Mouse (Mus musculus) CD4-positive, CD25-positive, alpha-beta regulatory T cell, adult 9 weeks (primary cell): ENCODE measurements around the gene Stmn1. TPM values are rescaled to one million over a fixed set of nuclear protein-coding genes. Genes with fewer than 3 reads are reported as not detected.

Experiments
- polyA plus RNA-seq: library from polyadenylated mRNA; unstranded; fragments of 100-300 nt; shearing (Covaris generic); gene quantifications from one replicate; pipeline ENCODE4 v1.2.1, GENCODE M21; 2017

Stmn1 gene
- polyA plus RNA-seq = 77.2 TPM

GRCm38 (mm10) chr4:134468215-134468575 is at the start of gene Stmn1:
Stmn1 (plus strand) TSS chr4:134468320.

GRCm38 (mm10) chr4:134496595-134497210 is 28.6 kb downstream of the Stmn1 start, which contains the start of gene Paqr7:
Paqr7 (plus strand) TSS chr4:134496697.

GRCm38 (mm10) chr4:134510845-134511411 is 42.8 kb downstream of the Stmn1 start, which contains the start of gene Aunip:
Aunip (plus strand) TSS chr4:134510999.

Other genes starting within 250 kb of the Stmn1 start
- not detected for gene Catsper4, start 240.9 kb upstream of the Stmn1 start, polyA plus RNA-seq
- not detected for gene Cnksr1, start 229.9 kb upstream of the Stmn1 start, polyA plus RNA-seq
- 4.7 TPM for gene E130218I03Rik, start 224.7 kb upstream of the Stmn1 start, polyA plus RNA-seq
- gene Zfp593, start 222.7 kb upstream of the Stmn1 start, polyA plus RNA-seq = 12.8 TPM
- gene Gm30191, start 221.4 kb upstream of the Stmn1 start, polyA plus RNA-seq = not detected
- not detected for gene Grrp1, start 214.2 kb upstream of the Stmn1 start, polyA plus RNA-seq
- gene Pdik1l, start 180.4 kb upstream of the Stmn1 start, polyA plus RNA-seq = 22.7 TPM
- not detected for gene Trim63, start 153.2 kb upstream of the Stmn1 start, polyA plus RNA-seq
- gene Slc30a2, start 125.1 kb upstream of the Stmn1 start, polyA plus RNA-seq = 0.52 TPM
- gene Extl1, start 84.5 kb upstream of the Stmn1 start, polyA plus RNA-seq = 0.73 TPM
- 1.4 TPM for gene Pafah2, start 72.0 kb upstream of the Stmn1 start, polyA plus RNA-seq
- gene Paqr7, start 28.4 kb downstream of the Stmn1 start, polyA plus RNA-seq = 34.8 TPM
- gene Aunip, start 42.7 kb downstream of the Stmn1 start, polyA plus RNA-seq = 0.50 TPM
- 124 TPM for gene Mtfr1l, start 67.1 kb downstream of the Stmn1 start, polyA plus RNA-seq
- 1.8 TPM for gene Selenon, start 83.8 kb downstream of the Stmn1 start, polyA plus RNA-seq
- gene Man1c1, start 236.0 kb downstream of the Stmn1 start, polyA plus RNA-seq = 0.99 TPM